Mouse (Mus musculus): ENCODE results near the gene Zcchc3.

GRCm38 (mm10) chr2:152450241-152450640 is 35.4 kb upstream of the Zcchc3 start:
- TF ChIP-seq MAX (IDR thresholded peaks at IDR 0.05) (no peak), CTCF (IDR thresholded peaks at IDR 0.05; ENCODE audit: control insufficient read depth, insufficient read depth, insufficient read length) (peak; percentile 0), USF1 (IDR thresholded peaks at IDR 0.05; ENCODE audit: low read depth) (no peak), FOSL1 (IDR thresholded peaks at IDR 0.05; ENCODE audit: insufficient read depth, low read length, poor library complexity, severe bottlenecking) (no peak), CEBPB (IDR thresholded peaks at IDR 0.05; ENCODE audit: low read depth) (no peak), MYOG (IDR thresholded peaks at IDR 0.05; ENCODE audit: control insufficient read depth, extremely low read depth, insufficient read length) (no peak), MYOD1 (IDR thresholded peaks at IDR 0.05; ENCODE audit: control insufficient read depth, insufficient read length, low read depth) (no peak)
